Comparison of ENCODE assay signal across 11 mouse cellular contexts in the genomic region with DNA sequence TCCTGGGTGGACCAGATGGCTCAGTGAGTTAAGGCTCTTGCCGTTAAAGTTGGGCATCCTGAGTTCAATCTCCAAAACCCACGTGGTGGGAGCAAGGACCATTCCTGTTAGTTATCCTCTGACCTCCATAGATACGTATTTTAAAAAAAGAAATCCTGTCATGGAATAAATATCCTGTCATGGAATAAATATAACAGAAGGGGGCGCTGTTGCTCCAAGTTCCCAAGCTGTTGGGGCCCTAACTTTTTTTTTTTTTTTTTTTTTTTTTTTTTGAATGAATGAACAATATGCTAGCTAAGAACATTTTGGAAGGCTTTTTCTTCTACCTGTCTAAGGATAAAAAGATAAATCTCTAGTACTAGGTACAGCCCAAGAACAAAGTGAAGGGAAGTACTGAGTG. TPM values are rescaled to one million over a fixed set of nuclear protein-coding genes. Genes with fewer than 3 reads are reported as not detected.
DNase-seq lines count a peak whose midpoint lies in the region; ATAC-seq and TF ChIP-seq lines count a peak whose summit lies in the region.
"Had no signal": no experiment of that assay in that cellular context is flagged by ENCODE, and none has a peak within 500 bp of the region (broad histone marks: within the 10 kb centered on the region; RNA-seq: fewer than 3 reads in every experiment).

No protein-coding gene starts in this region.

- WGBS in midbrain, embryonic 11.5 days: 8% methylated on average over 4 of the region's 4 CpGs
- 3% methylated on average over 4 of the region's 4 CpGs for WGBS in midbrain, embryonic 16.5 days

- H3K4me2 ChIP-seq in midbrain, embryonic 11.5 days: no peak overlapping the region
- H3K4me2 ChIP-seq in midbrain, embryonic 16.5 days (ENCODE audit: low read length): no peak overlapping the region
- H3K4me2 ChIP-seq: lung, embryonic 15.5 days had no signal

- ATAC-seq in midbrain, embryonic 11.5 days (ENCODE audit: low FRiP score): no peak
- ATAC-seq in midbrain, embryonic 16.5 days: no peak

- H3K9me3 ChIP-seq in midbrain, embryonic 11.5 days (ENCODE audit: control insufficient read depth, low read length): no peaks in the 10 kb centered on the region
- H3K9me3 ChIP-seq in midbrain, embryonic 16.5 days (replicated peaks; ENCODE audit: control insufficient read depth, low read length, poor library complexity, severe bottlenecking): no peaks in the 10 kb centered on the region
- H3K9me3 ChIP-seq: lung, embryonic 15.5 days had no signal

- H3K4me3 ChIP-seq in midbrain, embryonic 11.5 days (ENCODE audit: low read depth, low read length): no peak overlapping the region
- no peak overlapping the region for H3K4me3 ChIP-seq in midbrain, embryonic 16.5 days (ENCODE audit: low read depth, low read length)
- no peak overlapping the region for H3K4me3 ChIP-seq in cortical plate, adult 2 months (ENCODE audit: insufficient read depth, low read length)
- H3K4me3 ChIP-seq: lung, embryonic 15.5 days had no signal

- no peaks in the 10 kb centered on the region for H3K4me1 ChIP-seq in midbrain, embryonic 11.5 days (ENCODE audit: control insufficient read depth, insufficient read depth, low read length)
- no peaks in the 10 kb centered on the region for H3K4me1 ChIP-seq in midbrain, embryonic 16.5 days (ENCODE audit: control insufficient read depth, insufficient read depth, low read length)
- H3K4me1 ChIP-seq in cortical plate, adult 2 months (ENCODE audit: control insufficient read depth, insufficient read depth, low read length): no peaks in the 10 kb centered on the region

- TF ChIP-seq CTCF in cortical plate, adult 2 months (IDR thresholded peaks at IDR 0.05; ENCODE audit: extremely low read depth, insufficient read depth, low read length): peak; percentile 52

- no peak overlapping the region for H3K9ac ChIP-seq in midbrain, embryonic 11.5 days (ENCODE audit: low read length)
- no peak overlapping the region for H3K9ac ChIP-seq in midbrain, embryonic 16.5 days (ENCODE audit: low read depth, low read length)
- H3K9ac ChIP-seq: lung, embryonic 15.5 days had no signal

- H3K27ac ChIP-seq in midbrain, embryonic 11.5 days (ENCODE audit: low read depth, low read length): no peak overlapping the region
- H3K27ac ChIP-seq in midbrain, embryonic 16.5 days (ENCODE audit: low read length): no peak overlapping the region
- no peak overlapping the region for H3K27ac ChIP-seq in cortical plate, adult 2 months (ENCODE audit: insufficient read depth, low read length)
- H3K27ac ChIP-seq: lung, embryonic 15.5 days had no signal

- no peak for TF ChIP-seq POLR2A in cortical plate, adult 2 months (IDR thresholded peaks at IDR 0.05; ENCODE audit: extremely low read depth, insufficient read depth, low read length)

- H3K36me3 ChIP-seq in midbrain, embryonic 11.5 days (ENCODE audit: control insufficient read depth, insufficient read depth, low read length): no peaks in the 10 kb centered on the region
- H3K36me3 ChIP-seq in midbrain, embryonic 16.5 days (ENCODE audit: control insufficient read depth, insufficient read depth, low read length): no peaks in the 10 kb centered on the region
- H3K36me3 ChIP-seq: lung, embryonic 15.5 days had no signal

- DNase-seq in gastrocnemius, adult 18-20 months (ENCODE audit: low spot score): peak; percentile 57
- no peak for DNase-seq in gastrocnemius, postnatal 4 days (ENCODE audit: low spot score in 2 of 2)
- DNase-seq in midbrain, embryonic 11.5 days (ENCODE audit: low spot score, missing footprints): peak; percentile 94
- DNase-seq in retina, embryonic 14.5 days (ENCODE audit: low spot score): peak; percentile 86
- DNase-seq in urinary bladder, adult 2 months (ENCODE audit: low spot score): no peak
- no peak for DNase-seq in frontal cortex, postnatal 10 days (ENCODE audit: low spot score in 2 of 2)

- no peaks in the 10 kb centered on the region for H3K27me3 ChIP-seq in midbrain, embryonic 11.5 days (ENCODE audit: control insufficient read depth, insufficient read depth, low read length)
- H3K27me3 ChIP-seq in midbrain, embryonic 16.5 days (ENCODE audit: control insufficient read depth, insufficient read depth, low read depth, low read length): peaks cover 3% of the 10 kb centered on the region; the same call in 1 of the 2 replicates

RNA-seq across cellular contexts. Expression of gene Chsy1, which starts 7.4 kb away (rescaled TPM):
- 1 to 10 TPM; 3.1 to 3.8 TPM for total RNA-seq in gastrocnemius, adult 18-20 months (2021)
- 10 to 100 TPM; 32.0 to 35.9 TPM for total RNA-seq in gastrocnemius, postnatal 4 days (2021)
- 18.4 and 20.4 TPM in 2 replicates for polyA plus RNA-seq in midbrain, embryonic 11.5 days (2014; fragmentation: Nextera tagmentation; extraction: Ambion mirVana)
- polyA plus RNA-seq in midbrain, embryonic 16.5 days (2015; fragmentation: Nextera tagmentation; extraction: Ambion mirVana): 8.8 and 9.9 TPM in 2 replicates
- polyA plus RNA-seq in cortical plate, adult 2 months (2012; rRNA removed): 7.6 and 8.2 TPM in 2 replicates
- polyA plus RNA-seq in urinary bladder, adult 2 months (2012; rRNA removed): 8.9 and 10.6 TPM in 2 replicates

RNA-seq across cellular contexts. Expression of gene Selenos, which starts 22.4 kb away (rescaled TPM):
- total RNA-seq in gastrocnemius, adult 18-20 months (2021): 10 to 100 TPM; 32.0 to 32.5 TPM
- total RNA-seq in gastrocnemius, postnatal 4 days (2021): 10 to 100 TPM; 45.6 to 51.9 TPM
- polyA plus RNA-seq in midbrain, embryonic 11.5 days (2014; fragmentation: Nextera tagmentation; extraction: Ambion mirVana): 85.7 and 85.9 TPM in 2 replicates
- 87.3 and 89.6 TPM in 2 replicates for polyA plus RNA-seq in midbrain, embryonic 16.5 days (2015; fragmentation: Nextera tagmentation; extraction: Ambion mirVana)
- polyA plus RNA-seq in cortical plate, adult 2 months (2012; rRNA removed): 77.2 and 82.2 TPM in 2 replicates
- polyA plus RNA-seq in urinary bladder, adult 2 months (2012; rRNA removed): 73.2 and 86.9 TPM in 2 replicates

RNA-seq across cellular contexts. Expression of gene Snrpa1, which starts 43.1 kb away (rescaled TPM):
- total RNA-seq in gastrocnemius, adult 18-20 months (2021): 10 to 100 TPM; 17.1 to 17.6 TPM
- total RNA-seq in gastrocnemius, postnatal 4 days (2021): 10 to 100 TPM; 31.4 to 36.8 TPM
- 230 and 247 TPM in 2 replicates for polyA plus RNA-seq in midbrain, embryonic 11.5 days (2014; fragmentation: Nextera tagmentation; extraction: Ambion mirVana)
- 131 and 133 TPM in 2 replicates for polyA plus RNA-seq in midbrain, embryonic 16.5 days (2015; fragmentation: Nextera tagmentation; extraction: Ambion mirVana)
- 34.6 and 36.1 TPM in 2 replicates for polyA plus RNA-seq in cortical plate, adult 2 months (2012; rRNA removed)
- polyA plus RNA-seq in urinary bladder, adult 2 months (2012; rRNA removed): 29.4 and 35.5 TPM in 2 replicates

RNA-seq across cellular contexts. Expression of gene Gm45213, which starts 58.5 kb away (rescaled TPM):
- not detected for total RNA-seq in gastrocnemius, adult 18-20 months (2021)
- total RNA-seq in gastrocnemius, postnatal 4 days (2021): not detected
- polyA plus RNA-seq in midbrain, embryonic 11.5 days (2014; fragmentation: Nextera tagmentation; extraction: Ambion mirVana): not detected in 2 replicates
- not detected in 2 replicates for polyA plus RNA-seq in midbrain, embryonic 16.5 days (2015; fragmentation: Nextera tagmentation; extraction: Ambion mirVana)
- polyA plus RNA-seq in cortical plate, adult 2 months (2012; rRNA removed): not detected in 2 replicates
- not detected in 2 replicates for polyA plus RNA-seq in urinary bladder, adult 2 months (2012; rRNA removed)
- polyA plus RNA-seq: heart, embryonic 14.5 days; lung, embryonic 15.5 days; stomach, embryonic 16.5 days had no signal

Comparison
In these comparisons a context has a peak if more than half of its experiments do, and no peak if none do; other contexts are left out.
1. DNase-seq: peak in gastrocnemius, adult 18-20 months (single experiment), midbrain, embryonic 11.5 days (single experiment) and retina, embryonic 14.5 days (single experiment); none in gastrocnemius, postnatal 4 days (0 of 2), urinary bladder, adult 2 months (single experiment) and frontal cortex, postnatal 10 days (0 of 2).